Mouse (Mus musculus) testis, adult 2 months (tissue): Measurements from ENCODE around the gene Tet2. TPM values are rescaled to one million over a fixed set of nuclear protein-coding genes. Genes with fewer than 3 reads are reported as not detected.

ENCODE experiments used
- H3K27ac ChIP-seq: fragments of 200-500 bp; 2 replicates; pipeline ENCODE4 v1.5.1; 2012; ENCODE audit warnings: low read depth, low read length; ENCODE audit not compliant: control insufficient read depth, insufficient read depth
- H3K27me3 ChIP-seq: fragments of 200-500 bp; 2 replicates; pipeline ENCODE4 v1.6.1; 2012; ENCODE audit warnings: mild to moderate bottlenecking, low read length, moderate library complexity; ENCODE audit not compliant: control insufficient read depth, insufficient read depth
- H3K36me3 ChIP-seq: fragments of 200-500 bp; 2 replicates; pipeline ENCODE4 v1.6.1; 2012; ENCODE audit warnings: mild to moderate bottlenecking, low read length; ENCODE audit not compliant: control insufficient read depth, insufficient read depth
- H3K4me1 ChIP-seq: fragments of 200-500 bp; 2 replicates; pipeline ENCODE4 v1.6.1; 2012; ENCODE audit warnings: low read length; ENCODE audit not compliant: control insufficient read depth, insufficient read depth
- H3K4me3 ChIP-seq: fragments of 200-500 bp; 2 replicates; pipeline ENCODE4 v1.5.1; 2012; ENCODE audit warnings: low read depth, mild to moderate bottlenecking, low read length, moderate library complexity, mixed read lengths; ENCODE audit not compliant: control insufficient read depth
- CTCF ChIP-seq: fragments of 200-500 bp; IDR thresholded peaks from 2 replicates; pipeline ENCODE4 v1.5.1; 2012; ENCODE audit warnings: low read depth, mild to moderate bottlenecking, inconsistent platforms, low read length, moderate library complexity; ENCODE audit not compliant: control insufficient read depth, insufficient read depth, insufficient replicate concordance
- POLR2A ChIP-seq: fragments of 200-500 bp; IDR thresholded peaks from 2 replicates; pipeline ENCODE4 v1.6.1; 2012; ENCODE audit warnings: low read depth, mild to moderate bottlenecking, inconsistent platforms, low read length, moderate library complexity; ENCODE audit not compliant: control insufficient read depth
- polyA plus RNA-seq: library from polyadenylated mRNA; depleted of rRNA; stranded (reverse); fragments of >200 nt; gene quantifications from 2 replicates; pipeline ENCODE4 v1.2.3, GENCODE M21; 2012

Gene Tet2
- polyA plus RNA-seq, 1 experiment = 1.5 TPM

DNA sequence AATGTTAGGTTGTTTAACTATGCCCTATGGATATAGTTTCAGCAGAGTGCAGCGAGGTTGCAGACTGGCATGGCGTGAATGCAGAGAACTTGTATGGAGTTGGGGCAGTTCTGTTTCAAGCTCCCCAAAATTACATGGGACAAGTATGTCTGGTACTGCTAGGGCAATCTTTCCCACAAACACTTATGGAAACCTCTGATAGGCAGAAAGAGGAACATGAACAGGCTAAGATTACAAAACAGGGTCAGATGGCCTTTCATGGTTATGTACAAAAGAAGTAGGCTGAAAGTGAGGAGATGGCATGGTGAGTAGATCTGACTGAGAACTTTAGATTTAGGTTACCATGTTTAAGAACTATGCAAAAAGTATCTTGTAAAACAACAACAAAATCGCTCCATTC lies 81.7 kb downstream of the Tet2 start:
- TF ChIP-seq CTCF = no peak
- no peak for TF ChIP-seq POLR2A
- Histone ChIP-seq H3K4me3 (no peak overlapping the region), H3K27ac (no peak overlapping the region), H3K27me3 (no peaks in the 10 kb centered on the region), H3K36me3 (no peaks in the 10 kb centered on the region), H3K4me1 (no peaks in the 10 kb centered on the region)

DNA sequence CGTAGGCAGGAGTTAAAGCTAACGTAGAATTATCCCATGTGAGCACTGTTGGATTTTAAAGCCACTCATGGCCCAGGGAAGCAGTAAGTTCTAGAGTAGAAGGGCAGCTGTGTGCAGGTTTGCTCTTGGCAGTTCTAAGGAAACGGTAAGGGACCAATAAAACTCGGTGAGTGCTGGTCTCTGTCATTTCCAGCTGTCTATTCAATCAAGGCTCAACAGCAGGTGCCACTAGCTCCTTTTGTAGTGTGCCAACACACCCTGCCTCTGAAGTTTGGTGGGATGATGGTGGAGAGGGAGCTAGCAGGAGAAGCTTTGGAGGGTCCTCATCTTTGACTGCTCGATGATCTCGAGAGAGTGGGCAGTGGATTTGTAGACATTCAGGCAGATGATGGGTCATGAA lies 82.5 kb downstream of the Tet2 start:
- no peaks in the 10 kb centered on the region for H3K36me3 ChIP-seq
- TF ChIP-seq CTCF (no peak), POLR2A (no peak)
- no peak overlapping the region for H3K27ac ChIP-seq
- H3K27me3 ChIP-seq = no peaks in the 10 kb centered on the region
- H3K4me3 ChIP-seq = no peak overlapping the region
- H3K4me1 ChIP-seq = no peaks in the 10 kb centered on the region

DNA sequence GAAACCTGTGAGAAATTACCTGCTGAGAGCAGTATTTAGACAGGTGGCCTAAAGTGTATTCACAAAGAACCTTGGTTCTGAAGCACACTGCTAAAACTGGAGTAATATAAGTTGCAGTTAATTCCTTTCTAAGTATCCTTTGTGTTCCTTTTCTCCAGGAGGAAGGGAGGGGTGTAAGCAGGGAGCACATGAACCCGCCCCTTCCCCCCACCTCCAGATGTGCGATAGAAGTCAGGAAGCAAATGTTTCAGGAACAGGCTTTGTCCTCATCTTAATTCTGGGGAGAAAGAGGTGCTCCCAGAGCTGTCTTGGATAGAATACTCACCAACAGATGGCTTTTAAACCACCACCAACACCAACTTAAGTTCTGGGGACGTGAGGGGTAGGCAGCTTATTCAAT lies 82.9 kb downstream of the Tet2 start:
- Histone ChIP-seq H3K36me3 (no peaks in the 10 kb centered on the region), H3K4me3 (no peak overlapping the region), H3K4me1 (no peaks in the 10 kb centered on the region), H3K27ac (no peak overlapping the region), H3K27me3 (no peaks in the 10 kb centered on the region)
- TF ChIP-seq POLR2A (no peak), CTCF (no peak)

DNA sequence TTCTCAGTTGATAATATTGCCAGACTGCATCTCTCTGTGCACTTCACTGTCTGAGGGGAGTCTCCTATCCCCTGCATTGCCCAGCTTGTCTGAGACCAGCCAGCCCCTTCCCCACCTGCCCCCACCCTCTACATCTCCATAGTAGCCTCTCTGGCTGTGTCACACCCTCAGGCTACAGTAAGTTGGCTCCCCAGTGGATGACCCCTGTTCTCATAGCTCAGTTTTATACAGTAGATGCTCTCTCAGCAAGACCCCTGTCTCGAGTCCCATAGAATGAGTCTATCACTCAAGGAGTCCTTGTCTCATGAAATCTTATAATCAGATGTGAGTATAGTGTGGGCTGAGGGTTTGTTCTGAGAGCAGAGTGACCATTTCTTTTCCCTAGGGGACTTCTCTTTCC lies 85.8 kb downstream of the Tet2 start:
- Histone ChIP-seq H3K4me3 (no peak overlapping the region), H3K27ac (no peak overlapping the region), H3K4me1 (no peaks in the 10 kb centered on the region), H3K36me3 (no peaks in the 10 kb centered on the region), H3K27me3 (no peaks in the 10 kb centered on the region)
- TF ChIP-seq POLR2A (no peak), CTCF (no peak)

DNA sequence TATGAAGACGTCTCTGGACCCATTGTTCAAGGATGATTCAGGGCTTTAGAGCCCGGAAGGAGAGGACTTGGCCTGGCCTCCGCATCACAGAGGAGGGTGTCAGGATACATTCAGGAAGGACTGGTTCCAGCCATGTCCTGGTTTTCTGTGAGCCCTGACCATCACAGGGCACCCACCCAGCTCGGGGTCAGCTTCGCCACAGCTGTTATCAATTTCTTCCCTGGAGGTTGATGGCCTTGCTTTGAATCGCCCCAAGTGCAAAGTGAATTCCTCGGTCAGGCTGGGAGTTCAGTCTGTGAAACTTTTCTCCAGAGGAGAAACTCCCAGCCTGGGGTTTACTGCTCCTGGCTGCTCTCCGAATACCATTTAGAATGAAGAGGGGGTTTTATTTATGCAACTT lies 91.0 kb downstream of the Tet2 start:
- TF ChIP-seq POLR2A (no peak), CTCF (no peak)
- H3K27me3 ChIP-seq = no peaks in the 10 kb centered on the region
- H3K4me3 ChIP-seq = no peak overlapping the region
- no peak overlapping the region for H3K27ac ChIP-seq
- H3K36me3 ChIP-seq = no peaks in the 10 kb centered on the region
- no peaks in the 10 kb centered on the region for H3K4me1 ChIP-seq

DNA sequence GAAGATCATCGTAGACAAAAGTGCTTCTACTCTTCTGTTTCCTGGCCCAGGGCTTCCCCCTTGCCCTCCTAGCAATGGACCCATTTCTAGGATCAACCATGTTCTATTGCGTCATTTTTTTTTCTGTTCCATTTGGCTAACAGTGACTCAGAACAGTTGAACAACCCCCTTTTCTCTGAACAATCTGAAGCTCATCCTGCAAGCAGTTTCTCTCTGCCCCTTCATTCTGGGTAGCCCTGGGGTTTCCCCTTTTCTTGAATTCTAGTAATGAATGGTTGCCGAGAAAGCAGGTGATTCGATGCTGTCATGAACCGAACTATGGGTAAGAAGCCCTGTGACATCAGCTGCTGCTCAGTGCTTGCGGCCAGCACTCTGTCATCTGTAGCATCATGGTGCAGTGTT lies 108.0 kb downstream of the Tet2 start:
- no peaks in the 10 kb centered on the region for H3K27me3 ChIP-seq
- no peak for TF ChIP-seq POLR2A
- TF ChIP-seq CTCF = no peak
- no peak overlapping the region for H3K27ac ChIP-seq
- H3K4me1 ChIP-seq = no peaks in the 10 kb centered on the region
- no peak overlapping the region for H3K4me3 ChIP-seq
- H3K36me3 ChIP-seq = no peaks in the 10 kb centered on the region

DNA sequence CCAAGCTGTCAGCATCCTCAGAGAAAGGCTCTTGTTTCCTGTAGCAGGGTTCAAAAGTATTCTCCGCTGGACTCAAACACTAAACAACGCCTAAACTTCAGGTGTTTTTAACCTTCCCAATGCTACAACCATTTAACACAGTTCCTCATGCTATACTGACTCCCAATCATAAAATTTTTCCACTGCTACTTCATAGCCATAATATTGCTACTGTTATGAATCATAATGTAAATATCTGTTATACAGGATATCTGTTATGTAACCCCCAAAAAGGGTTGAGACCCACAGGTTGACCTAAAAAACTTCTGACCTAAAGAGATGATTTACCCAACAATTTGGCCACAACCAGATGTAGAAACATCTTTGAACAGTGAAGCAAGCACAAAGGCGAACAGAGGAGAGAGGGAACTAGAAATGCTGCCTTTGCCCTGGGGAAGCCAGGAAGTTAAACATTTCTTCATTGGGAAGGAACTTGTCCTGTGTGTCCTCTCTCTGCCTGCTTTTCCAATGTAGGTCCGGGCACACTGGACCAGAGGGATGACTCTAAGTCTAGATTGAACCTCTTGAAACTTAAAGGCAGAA lies 108.6 kb downstream of the Tet2 start:
- no peak for TF ChIP-seq CTCF
- no peak for TF ChIP-seq POLR2A
- no peaks in the 10 kb centered on the region for H3K36me3 ChIP-seq
- H3K27ac ChIP-seq = no peak overlapping the region
- H3K4me3 ChIP-seq = no peak overlapping the region
- H3K4me1 ChIP-seq = no peaks in the 10 kb centered on the region
- H3K27me3 ChIP-seq = no peaks in the 10 kb centered on the region

- Histone ChIP-seq H3K4me1 (no peaks in the 10 kb centered on the region), H3K36me3 (no peaks in the 10 kb centered on the region), H3K4me3 (no peak overlapping the region), H3K27ac (no peak overlapping the region), H3K27me3 (no peaks in the 10 kb centered on the region)
- TF ChIP-seq POLR2A (no peak), CTCF (no peak)
Observed at GRCm38 (mm10) chr3:133435774-133436148, 109.2 kb downstream of the Tet2 start.
